In genomic region chr8:128684609-128685506, GRCm38 (mm10) we compare ENCODE assay signal across 8 mouse cellular contexts. TPM values are rescaled to one million over a fixed set of nuclear protein-coding genes. Genes with fewer than 3 reads are reported as not detected.
DNase-seq lines count a peak whose midpoint lies in the region; ATAC-seq and TF ChIP-seq lines count a peak whose summit lies in the region.

No protein-coding gene starts in this region.

- DNase-seq in layer of hippocampus, adult 2 months (ENCODE audit: low spot score in 2 of 2), result no peak
- DNase-seq in layer of hippocampus, postnatal 36 days, result no peak
- DNase-seq in Patski (ENCODE audit: low read depth, low spot score), result no peak
- no peak for DNase-seq in adrenal gland, adult 2 months
- DNase-seq in gastrocnemius, postnatal 14 days, result no peak

- H3K9me3 ChIP-seq in limb, embryonic 13.5 days, result no peaks in the 10 kb centered on the region
- H3K9me3 ChIP-seq in neural tube, embryonic 15.5 days (replicated peaks), result no peaks in the 10 kb centered on the region

- intact Hi-C loops in gastrocnemius, postnatal 14 days (cut with DNase I; ENCODE audit: low total_unique reads), result no loop called here

- H3K4me2 ChIP-seq in limb, embryonic 13.5 days (replicated peaks), result peak overlapping the region; percentile 67
- peak overlapping the region; percentile 70 for H3K4me2 ChIP-seq in neural tube, embryonic 15.5 days

- peaks cover 23% of the 10 kb centered on the region for H3K4me1 ChIP-seq in limb, embryonic 13.5 days
- peaks cover 24% of the 10 kb centered on the region for H3K4me1 ChIP-seq in neural tube, embryonic 15.5 days

- no peaks in the 10 kb centered on the region for H3K27me3 ChIP-seq in Patski
- no peaks in the 10 kb centered on the region for H3K27me3 ChIP-seq in limb, embryonic 13.5 days
- H3K27me3 ChIP-seq in neural tube, embryonic 15.5 days (replicated peaks), result no peaks in the 10 kb centered on the region

- peak overlapping the region; percentile 94 for H3K4me3 ChIP-seq in layer of hippocampus, adult 2 months
- peak overlapping the region; percentile 86 for H3K4me3 ChIP-seq in limb, embryonic 13.5 days
- H3K4me3 ChIP-seq in neural tube, embryonic 15.5 days (replicated peaks), result peak overlapping the region; percentile 82

- 10% methylated on average over 25 of the region's 25 CpGs for WGBS in limb, embryonic 13.5 days
- 3% methylated on average over 25 of the region's 25 CpGs for WGBS in neural tube, embryonic 15.5 days

- CTCF ChIA-PET in Patski (lab: Charles Lee), result interaction anchor here (0.7 to 3.3 kb wide), 7 partner anchors 10 to 31 kb away, joined by 3 to 38 read pairs (median 6); no protein-coding TSS in a partner anchor

- H3K27ac ChIP-seq in layer of hippocampus, adult 2 months, result peak overlapping the region; percentile 98
- H3K27ac ChIP-seq in limb, embryonic 13.5 days, result peak overlapping the region; percentile 99
- peak overlapping the region; percentile 99 for H3K27ac ChIP-seq in neural tube, embryonic 15.5 days (replicated peaks)

- POLR2A ChIA-PET in Patski (lab: Charles Lee), result interaction anchor here (0.6 to 2.8 kb wide), 6 partner anchors 10 to 56 kb away, joined by 3 to 22 read pairs (median 4); no protein-coding TSS in a partner anchor

- in situ Hi-C loops in Patski (cut with MboI; ENCODE audit: low pct_unique_long_range_greater_than_20kb), result no loop called here

- TF ChIP-seq CTCF in layer of hippocampus, adult 2 months (conservative IDR thresholded peaks at IDR 0.05), result no peak
- TF ChIP-seq CTCF in Patski (IDR thresholded peaks at IDR 0.05), result no peak

- peak; percentile 22 for ATAC-seq in Patski
- peak; percentile 77 for ATAC-seq in erythroblast, adult 5-6 weeks (replicated peaks; ENCODE audit: low FRiP score, poor library complexity, severe bottlenecking)
- peak; percentile 79 for ATAC-seq in limb, embryonic 13.5 days (ENCODE audit: low FRiP score, low read depth)
- peak; percentile 60; the same call in 1 of the 2 replicates for ATAC-seq in neural tube, embryonic 15.5 days (ENCODE audit: low FRiP score)

- H3K9ac ChIP-seq in limb, embryonic 13.5 days, result peak overlapping the region; percentile 98
- peak overlapping the region; percentile 94 for H3K9ac ChIP-seq in neural tube, embryonic 15.5 days (replicated peaks)

- H3K36me3 ChIP-seq in limb, embryonic 13.5 days, result no peaks in the 10 kb centered on the region
- no peaks in the 10 kb centered on the region for H3K36me3 ChIP-seq in neural tube, embryonic 15.5 days

RNA-seq across cellular contexts. Expression of gene Itgb1, which starts 0.6 kb away (rescaled TPM):
- 10 to 100 TPM; 36.4 to 36.8 TPM for total RNA-seq in layer of hippocampus, adult 2 months (2021)
- 10 to 100 TPM; 42.7 to 45.3 TPM for total RNA-seq in layer of hippocampus, postnatal 36 days (2021)
- polyA plus RNA-seq in Patski (2021), result 916 TPM
- 33.8 and 37.6 TPM in 2 replicates for total RNA-seq in erythroblast, adult 5-6 weeks (2015; ENCODE audit: low replicate concordance)
- 51.9 and 56.3 TPM in 2 replicates for total RNA-seq in erythroblast, adult 5-6 weeks (2017; ENCODE audit: low replicate concordance)
- 229 and 243 TPM in 2 replicates for polyA plus RNA-seq in limb, embryonic 13.5 days (2015; fragmentation: Nextera tagmentation; extraction: Ambion mirVana)
- polyA plus RNA-seq in neural tube, embryonic 15.5 days (2015; fragmentation: Nextera tagmentation; extraction: Ambion mirVana), result 91.7 and 119 TPM in 2 replicates
- 100 to 1,000 TPM; 237 to 267 TPM for total RNA-seq in adrenal gland, adult 2 months (2021)
- polyA plus RNA-seq in adrenal gland, adult 2 months (2012; rRNA removed), result 15.5 and 19.1 TPM in 2 replicates
- 100 to 1,000 TPM; 251 to 274 TPM for total RNA-seq in gastrocnemius, postnatal 14 days (2021)

Comparison
In these comparisons a context has a peak if more than half of its experiments do, and no peak if none do; other contexts are left out.
1. ATAC-seq: peak in every context shown above with its lines; median percentile 79 in limb, embryonic 13.5 days; 77 in erythroblast, adult 5-6 weeks; 60 in neural tube, embryonic 15.5 days; 22 in Patski.
2. RNA of gene Itgb1, which starts 0.6 kb away (total RNA-seq): 251 to 274 TPM in gastrocnemius, postnatal 14 days and 237 to 267 TPM in adrenal gland, adult 2 months; 33.8 to 56.3 TPM in erythroblast, adult 5-6 weeks, 42.7 to 45.3 TPM in layer of hippocampus, postnatal 36 days and 36.4 to 36.8 TPM in layer of hippocampus, adult 2 months; every median in the first group is over 4 times any median in the second.
3. Peak in every context shown above with its lines, with median percentiles within 50 percentile points of each other: H3K27ac ChIP-seq and H3K4me3 ChIP-seq.